Mouse (Mus musculus) small intestine, adult 2 months (tissue): Measurements from ENCODE around the gene Ints1.

Experiments
- CTCF ChIP-seq: fragments of 200-500 bp; IDR thresholded peaks from 2 replicates; pipeline ENCODE4 v1.5.1; 2012; ENCODE audit warnings: low read depth, mild to moderate bottlenecking, control low read depth, inconsistent platforms, low read length, moderate library complexity, mixed read lengths; ENCODE audit not compliant: insufficient replicate concordance, insufficient read length; ENCODE audit errors: extremely low read depth
- POLR2A ChIP-seq: fragments of 200-500 bp; IDR thresholded peaks from 2 replicates; pipeline ENCODE4 v1.6.1; 2012; ENCODE audit warnings: low read depth, mild to moderate bottlenecking, control low read depth, inconsistent platforms, low read length, moderate library complexity

DNA sequence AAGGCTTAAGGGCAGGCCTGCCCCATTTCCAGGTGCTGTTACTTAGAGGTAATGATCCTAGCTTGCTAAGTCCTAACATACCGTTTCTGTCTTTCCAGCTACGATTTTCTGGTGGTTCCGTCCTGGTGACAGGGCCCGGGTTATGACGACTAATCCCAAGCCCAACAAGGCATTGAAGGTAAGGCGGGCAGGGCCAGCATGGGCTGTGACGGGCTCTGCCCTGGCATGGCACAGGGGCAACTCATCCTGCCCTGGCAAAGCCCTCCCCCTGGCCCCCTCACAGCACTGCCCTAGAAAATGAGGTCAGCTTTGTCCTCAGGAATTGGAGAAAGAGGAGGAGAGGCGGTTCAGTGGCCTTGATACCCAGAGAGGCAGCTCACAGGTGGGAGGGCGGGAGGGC, 23.6 kb upstream of the Ints1 start:
- TF ChIP-seq POLR2A: no peak
- TF ChIP-seq CTCF: no peak
